Mouse (Mus musculus) central nervous system, embryonic 11.5 days (tissue): ENCODE results near the gene Gm1993. TPM values are rescaled to one million over a fixed set of nuclear protein-coding genes. Genes with fewer than 3 reads are reported as not detected.

Source experiments
- polyA plus RNA-seq: library from polyadenylated mRNA; depleted of rRNA; stranded (reverse); fragments of >200 nt; gene quantifications from 2 replicates; pipeline ENCODE4 v1.2.3, GENCODE M21; 2012; rRNA removed

The Gm1993 gene
- not detected in 2 replicates for polyA plus RNA-seq

GRCm38 (mm10) chrX:25570352-25570751, at the start of gene Gm1993:
Gm1993 (minus strand) TSS chrX:25570452.

